Mouse (Mus musculus) limb, embryonic 13.5 days (tissue): ENCODE results near the gene Pfkm. TPM values are rescaled to one million over a fixed set of nuclear protein-coding genes. Genes with fewer than 3 reads are reported as not detected.

ENCODE experiments used
- ATAC-seq: fragments of 200-750 bp; cut with Nextera tagmentation; 2 replicates; pipeline ENCODE4 v1.8.0; 2017; ENCODE audit warnings: low read depth, moderate number of reproducible peaks, moderate TSS enrichment; ENCODE audit not compliant: low FRiP score
- H3K27ac ChIP-seq: fragments of 300-500 bp; sonication (generic); 2 replicates; pipeline ENCODE4 v1.5.1; 2015; ENCODE audit warnings: inconsistent platforms, mild to moderate bottlenecking, moderate library complexity
- H3K27me3 ChIP-seq: fragments of 300-500 bp; sonication (generic); 2 replicates; pipeline ENCODE4 v1.6.1; 2015; ENCODE audit warnings: mild to moderate bottlenecking, inconsistent platforms
- H3K36me3 ChIP-seq: fragments of 300-500 bp; sonication (generic); 2 replicates; pipeline ENCODE4 v1.6.1; 2015; ENCODE audit warnings: inconsistent platforms, mild to moderate bottlenecking, moderate library complexity
- H3K4me1 ChIP-seq: fragments of 300-500 bp; sonication (generic); 2 replicates; pipeline ENCODE4 v1.6.1; 2015; ENCODE audit warnings: inconsistent platforms
- H3K4me2 ChIP-seq: fragments of 300-500 bp; sonication (generic); replicated peaks from 2 replicates; pipeline ENCODE4 v1.6.1; 2015; ENCODE audit warnings: inconsistent platforms, mild to moderate bottlenecking, moderate library complexity
- H3K4me3 ChIP-seq: fragments of 300-500 bp; sonication (generic); 2 replicates; pipeline ENCODE4 v1.5.1; 2015; ENCODE audit warnings: moderate library complexity, mild to moderate bottlenecking, inconsistent platforms
- H3K9ac ChIP-seq: fragments of 300-500 bp; sonication (generic); 2 replicates; pipeline ENCODE4 v1.6.1; 2015; ENCODE audit warnings: mild to moderate bottlenecking, inconsistent platforms
- H3K9me3 ChIP-seq: fragments of 300-500 bp; sonication (generic); 2 replicates; pipeline ENCODE4 v1.6.1; 2016; ENCODE audit warnings: inconsistent platforms
- WGBS: fragments of 180-500 bp; shearing (Covaris S2); methylation state at CpG from one replicate; pipeline ENCODE4 v1.1.7; 2015; 5-methylcytosine and 5-hydroxymethylcytosine counted together
- polyA plus RNA-seq: library from polyadenylated mRNA; unstranded; fragments of >200 nt; fragmentation: Nextera tagmentation; extraction: Ambion mirVana; gene quantifications from 2 replicates; pipeline ENCODE4 v1.2.1, GENCODE M21; 2015

Gene Pfkm
- polyA plus RNA-seq, 1 experiment from 2014 or later = 56.0 TPM

DNA sequence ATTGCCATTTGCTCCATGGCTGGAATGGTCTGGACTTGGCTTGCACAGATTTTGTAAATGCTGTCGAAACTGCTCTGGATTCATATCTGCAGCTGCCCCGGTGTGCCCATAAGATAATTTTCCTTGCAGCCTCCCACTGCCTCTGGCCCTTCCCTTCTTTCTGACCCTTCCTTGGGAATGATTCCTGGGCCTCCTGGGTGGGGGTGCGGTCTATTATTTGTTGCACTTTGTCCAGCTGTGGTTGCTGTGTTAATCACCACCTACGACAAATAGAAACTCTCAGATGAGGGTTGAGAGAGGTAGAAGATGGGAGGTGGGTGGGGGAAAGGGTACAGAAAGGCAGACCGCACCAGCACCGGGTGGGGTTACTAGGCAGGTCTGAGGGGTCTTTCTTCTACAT, 14.8 kb downstream of the Pfkm start:
- H3K9me3 ChIP-seq = no peaks in the 10 kb centered on the region
- H3K36me3 ChIP-seq = peaks cover 5% of the 10 kb centered on the region
- ATAC-seq = no peak
- peaks cover 22% of the 10 kb centered on the region for H3K4me1 ChIP-seq
- H3K27me3 ChIP-seq = no peaks in the 10 kb centered on the region
- H3K9ac ChIP-seq = no peak overlapping the region
- no peak overlapping the region for H3K4me3 ChIP-seq
- no peak overlapping the region for H3K27ac ChIP-seq
- 83% methylated on average over 6 of the region's 6 CpGs for WGBS
- no peak overlapping the region for H3K4me2 ChIP-seq

- peak overlapping the region; percentile 80 for H3K4me2 ChIP-seq
- no peaks in the 10 kb centered on the region for H3K9me3 ChIP-seq
- no peak for ATAC-seq
- H3K27ac ChIP-seq = peak overlapping the region; percentile 79
- peaks cover 22% of the 10 kb centered on the region for H3K4me1 ChIP-seq
- 43% methylated on average over 11 of the region's 11 CpGs for WGBS
- H3K9ac ChIP-seq = peak overlapping the region; percentile 82
- H3K27me3 ChIP-seq = no peaks in the 10 kb centered on the region
- H3K4me3 ChIP-seq = peak overlapping the region; percentile 71
- peaks cover 11% of the 10 kb centered on the region for H3K36me3 ChIP-seq
Observed at GRCm38 (mm10) chr15:98107703-98108296, 15.4 kb downstream of the Pfkm start.

- Histone ChIP-seq H3K4me3 (peak overlapping the region; percentile 71), H3K27ac (peak overlapping the region; percentile 79), H3K4me1 (peaks cover 22% of the 10 kb centered on the region), H3K4me2 (peak overlapping the region; percentile 80), H3K36me3 (peaks cover 13% of the 10 kb centered on the region), H3K9ac (peak overlapping the region; percentile 82), H3K27me3 (no peaks in the 10 kb centered on the region), H3K9me3 (no peaks in the 10 kb centered on the region)
- WGBS = 2% methylated on average over 37 of the region's 37 CpGs
- peak; percentile 94 for ATAC-seq
Observed at GRCm38 (mm10) chr15:98108297-98109152, 16.1 kb downstream of the Pfkm start.

- Histone ChIP-seq H3K27me3 (no peaks in the 10 kb centered on the region), H3K4me3 (no peak overlapping the region), H3K4me2 (no peak overlapping the region), H3K27ac (no peak overlapping the region), H3K36me3 (peaks cover 41% of the 10 kb centered on the region), H3K4me1 (peaks cover 22% of the 10 kb centered on the region), H3K9ac (no peak overlapping the region), H3K9me3 (no peaks in the 10 kb centered on the region)
- no peak for ATAC-seq
- 82% methylated on average over 5 of the region's 5 CpGs for WGBS
Observed at GRCm38 (mm10) chr15:98111791-98112190, 19.4 kb downstream of the Pfkm start.

DNA sequence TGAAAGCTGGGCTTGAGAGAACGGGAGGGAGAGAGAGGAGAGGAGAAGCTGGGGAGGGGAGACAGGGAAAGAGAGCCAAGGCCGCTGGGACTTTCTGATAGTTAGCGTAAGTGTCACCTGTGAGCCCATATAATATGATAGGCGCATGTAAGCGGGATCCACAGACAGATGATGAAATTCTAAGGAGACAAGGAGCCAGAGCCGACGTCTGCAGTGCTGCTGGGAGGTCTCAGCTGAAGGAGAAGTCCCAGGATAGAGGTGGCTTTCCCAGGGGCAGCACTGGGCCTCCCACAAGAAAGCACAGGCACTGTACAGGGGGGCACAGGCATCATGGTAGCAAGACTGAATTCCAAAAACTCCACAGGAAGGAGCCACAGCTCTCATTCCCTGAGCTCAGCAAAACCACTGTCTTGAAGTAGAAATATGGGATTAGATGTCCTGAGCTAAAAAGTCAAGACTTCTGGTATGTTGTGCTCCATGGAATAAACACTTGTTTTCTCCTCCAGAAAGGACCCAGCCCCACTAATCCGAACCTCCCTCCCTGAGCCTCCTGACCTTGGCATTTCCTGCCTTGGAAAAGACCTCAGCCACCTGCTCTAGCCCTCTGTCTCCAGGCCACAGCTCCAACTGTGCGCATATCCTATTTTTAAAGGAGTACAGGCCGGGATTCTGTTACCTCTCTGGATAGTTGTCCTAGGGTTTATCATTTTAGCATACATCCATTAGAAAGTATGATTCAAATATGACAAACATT, 21.9 kb downstream of the Pfkm start:
- ATAC-seq = no peak

GRCm38 (mm10) chr15:98114852-98115778, 22.7 kb downstream of the Pfkm start:
- no peak overlapping the region for H3K27ac ChIP-seq
- H3K36me3 ChIP-seq = peaks cover 71% of the 10 kb centered on the region
- ATAC-seq = peak; percentile 75
- H3K4me1 ChIP-seq = peaks cover 3% of the 10 kb centered on the region; the same call in 1 of the 2 replicates
- no peak overlapping the region for H3K4me3 ChIP-seq
- H3K9ac ChIP-seq = no peak overlapping the region
- no peaks in the 10 kb centered on the region for H3K27me3 ChIP-seq
- WGBS = 80% methylated on average over 10 of the region's 10 CpGs
- no peak overlapping the region for H3K4me2 ChIP-seq
- no peaks in the 10 kb centered on the region for H3K9me3 ChIP-seq

More for the DNA sequence above, 21.9 kb downstream of the Pfkm start:
- Histone ChIP-seq H3K27me3 (no peaks in the 10 kb centered on the region), H3K9me3 (no peaks in the 10 kb centered on the region), H3K27ac (no peak overlapping the region), H3K4me1 (peaks cover 11% of the 10 kb centered on the region), H3K36me3 (peaks cover 63% of the 10 kb centered on the region), H3K4me2 (no peak overlapping the region), H3K9ac (no peak overlapping the region), H3K4me3 (no peak overlapping the region)
- WGBS = 75% methylated on average over 10 of the region's 10 CpGs

GRCm38 (mm10) chr15:98115779-98116163, 23.4 kb downstream of the Pfkm start:
- Histone ChIP-seq H3K4me1 (no peaks in the 10 kb centered on the region), H3K9me3 (no peaks in the 10 kb centered on the region), H3K4me2 (no peak overlapping the region), H3K36me3 (peaks cover 78% of the 10 kb centered on the region), H3K4me3 (no peak overlapping the region), H3K27me3 (no peaks in the 10 kb centered on the region), H3K27ac (no peak overlapping the region), H3K9ac (no peak overlapping the region)
- 90% methylated on average over 9 of the region's 9 CpGs for WGBS
- ATAC-seq = no peak

GRCm38 (mm10) chr15:98116287-98116686, 23.9 kb downstream of the Pfkm start:
- Histone ChIP-seq H3K4me1 (no peaks in the 10 kb centered on the region), H3K4me3 (no peak overlapping the region), H3K4me2 (no peak overlapping the region), H3K9me3 (no peaks in the 10 kb centered on the region), H3K27ac (no peak overlapping the region), H3K9ac (no peak overlapping the region), H3K36me3 (peaks cover 83% of the 10 kb centered on the region), H3K27me3 (no peaks in the 10 kb centered on the region)
- 88% methylated on average over 5 of the region's 5 CpGs for WGBS
- no peak for ATAC-seq

GRCm38 (mm10) chr15:98119363-98119762, 27.0 kb downstream of the Pfkm start:
- 87% methylated on average over 12 of the region's 12 CpGs for WGBS
- Histone ChIP-seq H3K4me3 (no peak overlapping the region), H3K4me2 (no peak overlapping the region), H3K4me1 (no peaks in the 10 kb centered on the region), H3K27ac (no peak overlapping the region), H3K9me3 (no peaks in the 10 kb centered on the region), H3K9ac (no peak overlapping the region), H3K36me3 (peaks cover 94% of the 10 kb centered on the region), H3K27me3 (no peaks in the 10 kb centered on the region)
- ATAC-seq = no peak

- H3K9me3 ChIP-seq = no peaks in the 10 kb centered on the region
- H3K4me1 ChIP-seq = no peaks in the 10 kb centered on the region
- no peak overlapping the region for H3K4me2 ChIP-seq
- 93% methylated on average over 20 of the region's 20 CpGs for WGBS
- H3K36me3 ChIP-seq = peaks cover 94% of the 10 kb centered on the region
- no peak overlapping the region for H3K27ac ChIP-seq
- no peak overlapping the region for H3K9ac ChIP-seq
- ATAC-seq = no peak
- no peak overlapping the region for H3K4me3 ChIP-seq
- no peaks in the 10 kb centered on the region for H3K27me3 ChIP-seq
Observed at GRCm38 (mm10) chr15:98120831-98121230, 28.4 kb downstream of the Pfkm start.

DNA sequence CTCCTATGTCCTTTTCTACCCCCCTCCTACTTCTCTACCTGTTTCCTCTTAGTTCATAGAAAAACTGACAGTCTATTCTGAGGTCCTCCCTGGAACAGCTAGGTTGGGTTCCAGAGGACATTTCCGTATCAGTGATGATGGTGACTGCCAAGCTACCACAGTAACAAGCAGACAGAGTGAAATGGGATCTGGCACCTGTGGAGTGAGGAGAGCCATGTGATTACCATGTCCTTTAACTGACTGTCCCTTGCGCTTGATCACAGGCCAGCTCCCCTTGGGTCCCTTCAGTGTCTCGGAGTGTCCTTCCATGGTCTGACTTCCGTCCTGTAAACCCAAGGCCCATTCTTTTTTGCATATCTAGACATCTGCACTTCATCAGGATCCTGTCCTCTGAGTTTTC, 38.6 kb downstream of the Pfkm start:
- no peaks in the 10 kb centered on the region for H3K27me3 ChIP-seq
- 90% methylated on average over 4 of the region's 4 CpGs for WGBS
- no peak overlapping the region for H3K27ac ChIP-seq
- no peak overlapping the region for H3K4me2 ChIP-seq
- H3K9me3 ChIP-seq = no peaks in the 10 kb centered on the region
- no peak for ATAC-seq
- no peak overlapping the region for H3K9ac ChIP-seq
- H3K4me1 ChIP-seq = no peaks in the 10 kb centered on the region
- peaks cover 100% of the 10 kb centered on the region for H3K36me3 ChIP-seq
- no peak overlapping the region for H3K4me3 ChIP-seq
